Mouse (Mus musculus) hindbrain, embryonic 13.5 days (tissue): ENCODE measurements around the gene Dhrs4. TPM values are rescaled to one million over a fixed set of nuclear protein-coding genes. Genes with fewer than 3 reads are reported as not detected.

Source experiments
- polyA plus RNA-seq: library from polyadenylated mRNA; unstranded; fragments of >200 nt; fragmentation: Nextera tagmentation; extraction: Ambion mirVana; gene quantifications from 2 replicates; pipeline ENCODE4 v1.2.1, GENCODE M21; 2015

Gene Dhrs4
- polyA plus RNA-seq, 1 experiment from 2014 or later: 30.9 TPM

Other genes starting within 250 kb of the Dhrs4 start
- gene Carmil3, start 11.9 kb downstream of the Dhrs4 start, polyA plus RNA-seq: 21.6 and 22.1 TPM in 2 replicates
- 2.4 and 2.5 TPM in 2 replicates for gene Cpne6, start 31.7 kb downstream of the Dhrs4 start, polyA plus RNA-seq
- gene Nrl, start 46.2 kb downstream of the Dhrs4 start, polyA plus RNA-seq: 0.05 and 0.10 TPM in 2 replicates
- 20.7 and 21.5 TPM in 2 replicates for gene Pck2, start 61.5 kb downstream of the Dhrs4 start, polyA plus RNA-seq
- 124 and 130 TPM in 2 replicates for gene Dcaf11, start 81.2 kb downstream of the Dhrs4 start, polyA plus RNA-seq
- 0.71 and 2.0 TPM in 2 replicates for gene A730061H03Rik, start 81.6 kb downstream of the Dhrs4 start, polyA plus RNA-seq
- 0.40 and 0.54 TPM in 2 replicates for gene Fitm1, start 96.9 kb downstream of the Dhrs4 start, polyA plus RNA-seq
- gene Psme1, start 99.4 kb downstream of the Dhrs4 start, polyA plus RNA-seq: 188 TPM in 2 replicates
- 15.7 and 20.4 TPM in 2 replicates for gene Emc9, start 106.5 kb downstream of the Dhrs4 start, polyA plus RNA-seq
- gene Psme2, start 112.4 kb downstream of the Dhrs4 start, polyA plus RNA-seq: 198 and 215 TPM in 2 replicates
- 18.8 and 20.8 TPM in 2 replicates for gene Rnf31, start 113.0 kb downstream of the Dhrs4 start, polyA plus RNA-seq
- 9.0 and 10.0 TPM in 2 replicates for gene Irf9, start 124.8 kb downstream of the Dhrs4 start, polyA plus RNA-seq
- 15.1 and 16.0 TPM in 2 replicates for gene Rec8, start 139.3 kb downstream of the Dhrs4 start, polyA plus RNA-seq
- 86.1 and 96.7 TPM in 2 replicates for gene Ipo4, start 157.2 kb downstream of the Dhrs4 start, polyA plus RNA-seq
- 2.2 and 2.8 TPM in 2 replicates for gene Gm49378, start 159.1 kb downstream of the Dhrs4 start, polyA plus RNA-seq
- 58.5 and 65.8 TPM in 2 replicates for gene Tm9sf1, start 165.0 kb downstream of the Dhrs4 start, polyA plus RNA-seq
- gene Tssk4, start 171.4 kb downstream of the Dhrs4 start, polyA plus RNA-seq: 0.41 and 0.43 TPM in 2 replicates
- gene Mdp1, start 181.8 kb downstream of the Dhrs4 start, polyA plus RNA-seq: 74.7 and 77.5 TPM in 2 replicates
- 51.1 and 52.9 TPM in 2 replicates for gene Gmpr2, start 193.2 kb downstream of the Dhrs4 start, polyA plus RNA-seq
- 585 and 628 TPM in 2 replicates for gene Nedd8, start 193.4 kb downstream of the Dhrs4 start, polyA plus RNA-seq
- gene Tinf2, start 203.1 kb downstream of the Dhrs4 start, polyA plus RNA-seq: 28.0 and 31.8 TPM in 2 replicates
- 0.19 and 0.47 TPM in 2 replicates for gene Tgm1, start 235.2 kb downstream of the Dhrs4 start, polyA plus RNA-seq
- 56.4 and 57.0 TPM in 2 replicates for gene Rabggta, start 243.5 kb downstream of the Dhrs4 start, polyA plus RNA-seq